Mouse (Mus musculus) small intestine, adult 2 months (tissue): ENCODE results near the gene Rapgef1. TPM values are rescaled to one million over a fixed set of nuclear protein-coding genes. Genes with fewer than 3 reads are reported as not detected.

ENCODE experiments used
- H3K27ac ChIP-seq: fragments of 200-500 bp; 2 replicates; pipeline ENCODE4 v1.5.1; 2012; ENCODE audit warnings: low read depth, low read length, control low read depth, inconsistent platforms; ENCODE audit not compliant: insufficient read depth
- H3K27me3 ChIP-seq: fragments of 200-500 bp; 2 replicates; pipeline ENCODE4 v1.6.1; 2012; ENCODE audit warnings: mild to moderate bottlenecking, moderate library complexity, low read length, inconsistent platforms; ENCODE audit not compliant: control insufficient read depth, insufficient read depth
- H3K36me3 ChIP-seq: fragments of 200-500 bp; 2 replicates; pipeline ENCODE4 v1.6.1; 2012; ENCODE audit warnings: mild to moderate bottlenecking, low read length, control low read depth, inconsistent platforms; ENCODE audit not compliant: control insufficient read depth, insufficient read depth
- H3K4me1 ChIP-seq: fragments of 200-500 bp; 2 replicates; pipeline ENCODE4 v1.6.1; 2012; ENCODE audit warnings: low read length, inconsistent platforms, mixed read lengths; ENCODE audit not compliant: control insufficient read depth, insufficient read depth, insufficient read length
- H3K4me3 ChIP-seq: fragments of 200-500 bp; 2 replicates; pipeline ENCODE4 v1.5.1; 2012; ENCODE audit warnings: low read depth, mild to moderate bottlenecking, control low read depth, inconsistent platforms, low read length, moderate library complexity
- CTCF ChIP-seq: fragments of 200-500 bp; IDR thresholded peaks from 2 replicates; pipeline ENCODE4 v1.5.1; 2012; ENCODE audit warnings: low read depth, mild to moderate bottlenecking, control low read depth, inconsistent platforms, low read length, moderate library complexity, mixed read lengths; ENCODE audit not compliant: insufficient replicate concordance, insufficient read length; ENCODE audit errors: extremely low read depth
- POLR2A ChIP-seq: fragments of 200-500 bp; IDR thresholded peaks from 2 replicates; pipeline ENCODE4 v1.6.1; 2012; ENCODE audit warnings: low read depth, mild to moderate bottlenecking, control low read depth, inconsistent platforms, low read length, moderate library complexity
- WGBS: fragments of 180-500 bp; shearing (Covaris S2); methylation state at CpG from one replicate; pipeline ENCODE4 v1.1.7; 2018; 5-methylcytosine and 5-hydroxymethylcytosine counted together
- polyA plus RNA-seq: library from polyadenylated mRNA; depleted of rRNA; stranded (reverse); fragments of >200 nt; gene quantifications from 2 replicates; pipeline ENCODE4 v1.2.3, GENCODE M21; 2012

Gene Rapgef1
- polyA plus RNA-seq, 1 experiment, result 25.1 TPM

- H3K4me1 ChIP-seq, result peaks cover 30% of the 10 kb centered on the region
- H3K27me3 ChIP-seq, result no peaks in the 10 kb centered on the region
- 20% methylated on average over 9 of the region's 9 CpGs for WGBS
- no peak overlapping the region for H3K4me3 ChIP-seq
- H3K36me3 ChIP-seq, result no peaks in the 10 kb centered on the region
- peak overlapping the region; percentile 95 for H3K27ac ChIP-seq
- TF ChIP-seq POLR2A (no peak), CTCF (no peak)
Measured at GRCm38 (mm10) chr2:29623247-29624090, 3.9 kb downstream of the Rapgef1 start.

GRCm38 (mm10) chr2:29624091-29624608 is 4.6 kb downstream of the Rapgef1 start:
- Histone ChIP-seq H3K4me3 (no peak overlapping the region), H3K36me3 (no peaks in the 10 kb centered on the region), H3K27me3 (no peaks in the 10 kb centered on the region), H3K4me1 (peaks cover 34% of the 10 kb centered on the region), H3K27ac (peak overlapping the region; percentile 95)
- TF ChIP-seq POLR2A, result no peak
- no peak for TF ChIP-seq CTCF
- 44% methylated on average over 4 of the region's 4 CpGs for WGBS

DNA sequence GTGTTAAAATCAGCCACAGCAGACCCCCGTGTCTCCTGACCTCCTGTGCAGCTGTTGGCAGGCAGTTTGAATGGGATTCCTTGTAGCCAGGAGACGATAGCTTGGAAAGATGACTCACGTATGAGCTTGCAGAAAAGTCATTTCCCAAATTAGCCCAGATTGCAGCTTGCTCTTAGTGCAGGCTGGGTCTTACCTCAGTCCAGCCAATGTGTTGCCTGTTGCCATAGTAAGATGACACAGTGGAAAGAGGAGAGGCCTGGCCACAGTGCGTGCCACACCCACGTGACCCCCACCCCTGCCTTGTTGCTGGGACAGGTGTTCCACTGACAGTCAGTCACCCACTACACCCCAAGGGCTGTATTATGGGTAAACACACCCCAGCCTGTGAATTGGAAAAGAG is 5.2 kb downstream of the Rapgef1 start:
- peaks cover 38% of the 10 kb centered on the region for H3K4me1 ChIP-seq
- WGBS, result 34% methylated on average over 5 of the region's 5 CpGs

GRCm38 (mm10) chr2:29625573-29626200 is 6.2 kb downstream of the Rapgef1 start:
- 94% methylated on average over 8 of the region's 8 CpGs for WGBS
- Histone ChIP-seq H3K27me3 (no peaks in the 10 kb centered on the region), H3K36me3 (no peaks in the 10 kb centered on the region), H3K4me1 (peaks cover 38% of the 10 kb centered on the region), H3K4me3 (no peak overlapping the region), H3K27ac (no peak overlapping the region; the same call in 1 of the 2 replicates)
- TF ChIP-seq CTCF, result no peak
- no peak for TF ChIP-seq POLR2A

More for the DNA sequence above, 5.2 kb downstream of the Rapgef1 start:
- TF ChIP-seq POLR2A, result no peak
- TF ChIP-seq CTCF, result no peak
- Histone ChIP-seq H3K36me3 (no peaks in the 10 kb centered on the region), H3K27ac (peak overlapping the region; percentile 95), H3K4me3 (no peak overlapping the region), H3K27me3 (no peaks in the 10 kb centered on the region)

- H3K27me3 ChIP-seq, result no peaks in the 10 kb centered on the region
- 82% methylated on average over 3 of the region's 3 CpGs for WGBS
- H3K36me3 ChIP-seq, result no peaks in the 10 kb centered on the region
- no peak overlapping the region for H3K27ac ChIP-seq
- H3K4me3 ChIP-seq, result no peak overlapping the region
- H3K4me1 ChIP-seq, result peaks cover 39% of the 10 kb centered on the region
- TF ChIP-seq POLR2A (no peak), CTCF (no peak)
Measured at GRCm38 (mm10) chr2:29627337-29627736, 7.8 kb downstream of the Rapgef1 start.

- no peaks in the 10 kb centered on the region for H3K36me3 ChIP-seq
- TF ChIP-seq CTCF (no peak), POLR2A (no peak)
- H3K27ac ChIP-seq, result no peak overlapping the region
- H3K4me3 ChIP-seq, result no peak overlapping the region
- WGBS, result 79% methylated on average over 5 of the region's 5 CpGs
- no peaks in the 10 kb centered on the region for H3K27me3 ChIP-seq
- H3K4me1 ChIP-seq, result peaks cover 39% of the 10 kb centered on the region
Measured at GRCm38 (mm10) chr2:29628186-29628585, 8.7 kb downstream of the Rapgef1 start.

- 81% methylated on average over 5 of the region's 5 CpGs for WGBS
Measured at GRCm38 (mm10) chr2:29628763-29629181, 9.3 kb downstream of the Rapgef1 start.

More at GRCm38 (mm10) chr2:29628763-29629181, 9.3 kb downstream of the Rapgef1 start:
- Histone ChIP-seq H3K4me3 (no peak overlapping the region), H3K4me1 (peaks cover 37% of the 10 kb centered on the region), H3K36me3 (no peaks in the 10 kb centered on the region), H3K27me3 (no peaks in the 10 kb centered on the region), H3K27ac (peak overlapping the region; percentile 5; the same call in 1 of the 2 replicates)
- TF ChIP-seq POLR2A (no peak), CTCF (no peak)
